Mouse (Mus musculus) olfactory bulb, adult 2 months (tissue): ENCODE data around the gene Sirt3.

ENCODE experiments used
- CTCF ChIP-seq: fragments of 200-500 bp; IDR thresholded peaks from 2 replicates; pipeline ENCODE4 v1.5.1; 2012; ENCODE audit warnings: low read depth, mild to moderate bottlenecking, low read length, moderate library complexity; ENCODE audit not compliant: insufficient read depth
- POLR2A ChIP-seq: fragments of 200-500 bp; IDR thresholded peaks from 2 replicates; pipeline ENCODE4 v1.6.1; 2012; ENCODE audit warnings: mild to moderate bottlenecking, low read depth, low read length, moderate library complexity; ENCODE audit not compliant: insufficient read depth

DNA sequence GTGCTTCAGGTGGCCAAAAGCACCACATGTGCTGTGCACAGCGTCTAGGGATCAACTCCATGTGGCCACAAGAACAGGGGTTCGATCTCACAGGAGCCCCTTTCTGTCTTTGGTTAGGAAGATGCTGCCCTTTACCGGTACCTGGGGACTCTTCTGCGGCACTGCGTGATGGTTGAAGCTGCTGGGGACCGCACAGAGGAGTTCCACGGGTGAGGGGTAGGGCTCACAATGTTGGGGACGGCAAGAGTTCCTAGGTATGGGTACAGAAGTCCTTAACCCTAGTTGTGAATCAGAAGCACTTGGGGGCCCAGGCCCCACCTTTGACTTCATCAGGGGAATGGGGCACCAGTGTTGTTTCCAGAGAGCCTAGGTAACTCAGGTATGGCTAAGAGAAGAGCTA lies 23.4 kb downstream of the Sirt3 start:
- TF ChIP-seq POLR2A (no peak), CTCF (no peak)
